Mouse (Mus musculus): ENCODE measurements around the gene Map2.

The Map2 gene

DNA sequence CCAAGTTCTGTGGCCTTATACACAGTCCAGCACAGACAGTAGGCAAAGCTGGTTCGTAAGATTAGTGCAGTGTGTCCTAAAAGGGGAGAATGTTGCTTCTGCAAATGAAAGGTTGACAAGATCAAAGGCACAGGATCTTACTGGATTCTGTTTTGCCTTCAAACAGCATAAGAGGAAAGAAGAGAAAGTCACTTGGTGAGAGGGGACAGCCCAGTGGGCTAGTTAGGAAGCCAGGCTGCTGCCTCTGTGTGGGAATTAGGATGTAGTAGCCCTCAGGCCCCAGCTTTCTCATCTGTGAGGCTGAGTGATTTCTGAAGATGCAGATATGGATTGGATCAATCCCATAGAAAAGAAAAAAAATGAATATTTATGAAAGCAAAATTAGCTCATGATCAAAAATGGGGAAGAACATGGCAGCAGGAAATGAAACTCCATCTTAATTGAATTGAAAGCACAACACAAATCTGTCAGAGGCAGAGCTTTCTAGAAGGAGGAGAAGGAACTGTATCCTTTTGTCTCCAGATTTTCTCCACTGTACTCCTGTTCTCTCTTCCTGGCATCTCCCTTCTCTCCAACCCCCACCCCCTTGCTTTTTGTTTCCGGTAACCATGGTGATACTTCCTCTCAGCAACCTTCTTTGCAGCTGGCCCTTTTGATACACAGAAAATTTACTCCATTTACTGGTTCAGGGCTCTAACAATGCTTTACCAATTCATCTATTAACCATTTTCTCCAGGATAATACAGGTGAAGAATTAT is 145.5 kb downstream of the Map2 start:
- DNase-seq: peak in 1 of 2 experiments; percentile 25

DNA sequence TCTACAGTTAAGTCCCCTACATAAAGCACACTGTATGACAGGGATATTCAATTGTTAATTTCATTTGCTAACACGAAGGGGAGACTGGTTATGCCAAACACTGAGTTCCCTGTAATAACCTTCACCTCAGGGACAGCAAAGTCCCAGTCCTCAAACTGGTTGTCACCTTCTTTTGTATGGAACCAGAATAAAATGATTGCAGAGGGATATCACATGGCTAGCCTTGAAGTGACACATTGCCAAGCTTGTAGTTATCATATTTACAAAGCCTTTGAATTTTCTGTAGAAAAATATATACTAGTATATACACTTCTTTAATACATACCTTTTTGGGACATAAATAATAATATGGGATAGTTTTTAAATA is 146.0 kb downstream of the Map2 start:
- DNase-seq: no peak

DNA sequence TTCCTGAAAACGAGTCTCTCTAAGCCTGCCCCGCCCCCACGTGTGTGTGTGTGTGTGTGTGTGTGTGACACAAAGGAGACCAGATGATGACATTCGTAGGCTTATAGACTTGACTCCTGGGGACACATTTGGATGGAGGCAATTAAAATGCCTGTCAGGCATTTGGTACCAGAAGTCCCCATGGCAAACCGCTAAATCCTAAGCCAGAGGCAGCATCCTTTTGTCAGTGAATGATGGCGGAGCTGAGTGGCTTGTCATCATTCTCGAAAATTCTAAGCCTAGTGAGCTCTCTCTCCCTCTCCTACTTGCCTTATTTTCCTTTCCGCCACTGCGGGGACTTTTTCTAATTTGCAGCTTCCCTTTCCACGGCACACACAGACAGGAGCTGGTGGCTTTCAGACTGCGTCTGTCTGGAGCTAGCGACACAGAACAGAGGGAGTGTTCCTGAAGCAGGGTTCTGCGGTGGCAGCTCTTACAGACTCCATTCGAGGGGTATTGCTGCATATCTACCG is 146.6 kb downstream of the Map2 start:
- peak; percentile 79 to 82 for DNase-seq

DNA sequence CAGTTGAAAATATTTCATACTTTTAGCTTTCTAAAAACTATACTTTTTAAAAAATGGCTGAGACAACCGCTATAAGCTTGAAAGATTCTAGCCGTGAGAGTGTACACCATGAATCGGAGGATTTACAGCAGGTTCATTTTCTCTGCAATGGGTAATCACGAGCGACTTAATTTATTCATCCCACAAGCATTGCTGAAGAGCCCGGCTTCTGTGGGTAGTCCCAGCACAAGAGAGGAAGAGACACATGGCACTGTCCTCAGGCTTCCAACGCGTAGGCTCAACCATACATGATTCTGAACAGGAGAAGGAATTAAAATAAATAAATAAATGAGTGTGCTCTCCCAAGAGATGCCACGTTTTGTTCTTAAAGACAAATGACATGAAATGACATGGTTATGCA is 148.4 kb downstream of the Map2 start:
- peak; percentile 61 to 66 for DNase-seq

DNA sequence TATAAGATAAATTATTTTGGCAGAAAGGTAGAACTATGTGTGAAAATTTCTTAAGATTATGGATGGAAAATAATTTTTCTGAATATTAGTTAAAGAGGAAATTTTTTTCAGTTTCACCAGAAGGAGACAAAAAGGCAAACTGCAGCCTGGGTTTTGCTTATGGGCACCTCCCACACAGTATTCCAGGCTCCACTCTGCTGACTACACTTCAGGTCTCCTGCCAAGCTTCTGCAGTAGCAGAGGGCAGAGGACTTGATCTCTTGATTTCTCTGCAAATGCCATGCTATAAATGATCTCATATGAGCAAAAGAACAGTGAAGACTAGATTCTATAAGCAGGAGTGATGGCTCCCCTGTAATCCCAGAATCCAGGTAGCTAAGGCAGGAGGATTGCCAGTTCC is 149.9 kb downstream of the Map2 start:
- DNase-seq: peak; percentile 34 to 57

DNA sequence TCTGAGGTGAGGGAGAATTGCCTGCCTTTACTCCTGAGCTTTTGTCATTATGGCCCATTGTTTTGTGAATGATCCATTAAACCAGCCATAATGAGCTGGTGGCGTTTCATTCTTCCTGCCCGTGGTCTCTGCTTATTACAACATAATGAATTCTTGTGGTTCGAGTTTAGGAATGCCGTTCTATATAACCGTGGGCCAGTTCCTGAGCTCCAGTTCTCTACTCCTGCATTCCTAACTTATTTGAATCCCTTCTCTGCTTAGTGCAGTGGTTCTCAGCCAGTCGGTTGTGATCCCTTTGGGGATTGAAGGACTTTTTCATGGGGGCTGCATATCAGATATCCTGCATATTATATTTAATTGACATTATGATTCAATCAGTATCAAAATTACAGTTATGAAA is 153.9 kb downstream of the Map2 start:
- DNase-seq: no peak

DNA sequence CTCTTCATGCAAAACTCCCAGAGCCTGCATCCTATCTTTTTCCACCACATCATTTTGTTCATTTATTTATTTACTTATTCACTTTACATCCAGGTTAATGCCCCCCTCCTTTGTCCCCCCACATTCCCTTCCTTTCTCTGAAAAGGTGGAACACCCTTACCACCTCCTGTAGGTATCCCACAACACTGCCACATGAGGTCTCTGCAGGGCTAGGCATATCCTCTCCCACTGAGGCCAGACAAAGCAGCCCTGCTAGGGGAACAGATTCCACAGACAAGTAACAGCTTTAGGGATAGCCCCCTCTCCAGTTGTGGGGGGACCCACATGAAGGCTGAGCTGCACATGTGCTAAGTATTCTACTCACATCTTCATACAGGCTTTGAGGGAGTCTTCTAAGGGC is 154.5 kb downstream of the Map2 start:
- DNase-seq: no peak

DNA sequence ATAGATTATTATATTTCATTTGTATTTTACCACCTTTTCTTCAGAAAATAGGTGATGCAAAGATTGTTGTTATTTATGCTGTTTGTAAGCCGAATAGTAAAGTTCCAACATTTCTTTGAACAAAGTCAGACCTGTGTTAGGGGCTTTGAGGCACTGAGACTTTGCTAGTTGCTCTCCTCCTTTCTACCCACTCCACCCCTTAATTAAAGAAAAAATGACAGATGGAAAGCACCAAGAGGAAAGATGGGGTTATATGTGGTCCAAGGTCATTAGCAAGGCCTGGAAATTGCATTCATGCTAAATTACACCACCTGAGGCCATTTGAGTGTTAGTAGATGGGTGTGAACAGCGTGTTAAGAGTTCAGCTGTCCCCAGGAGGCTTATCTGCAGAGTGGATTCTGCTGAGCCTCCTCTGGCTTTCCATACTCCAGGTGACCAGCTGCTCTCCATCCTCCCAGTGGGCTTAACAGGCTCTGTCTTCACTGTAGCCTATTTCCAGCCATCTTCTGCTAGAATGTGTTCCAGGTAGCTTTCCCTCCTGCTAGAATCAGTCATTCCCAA is 160.7 kb downstream of the Map2 start:
- no peak for DNase-seq

DNA sequence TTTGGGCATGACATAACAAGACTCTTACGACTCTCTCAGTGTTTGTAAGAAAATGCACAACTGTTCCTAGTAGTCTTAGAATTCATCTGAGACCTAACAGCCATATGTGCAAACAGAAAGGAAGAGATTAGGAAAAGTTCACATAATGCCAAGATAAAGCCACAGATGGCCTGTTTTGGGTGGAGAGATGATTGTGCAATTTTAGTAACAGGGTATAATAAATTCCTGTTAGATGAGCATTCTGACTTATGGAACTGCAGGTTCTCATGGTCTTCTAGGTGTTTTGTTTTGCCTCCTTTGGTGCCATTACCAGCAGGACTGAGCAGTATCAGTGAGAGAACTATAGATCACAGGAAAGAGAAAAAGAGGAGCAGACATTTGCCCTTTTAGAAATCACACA is 164.1 kb downstream of the Map2 start:
- no peak for DNase-seq

DNA sequence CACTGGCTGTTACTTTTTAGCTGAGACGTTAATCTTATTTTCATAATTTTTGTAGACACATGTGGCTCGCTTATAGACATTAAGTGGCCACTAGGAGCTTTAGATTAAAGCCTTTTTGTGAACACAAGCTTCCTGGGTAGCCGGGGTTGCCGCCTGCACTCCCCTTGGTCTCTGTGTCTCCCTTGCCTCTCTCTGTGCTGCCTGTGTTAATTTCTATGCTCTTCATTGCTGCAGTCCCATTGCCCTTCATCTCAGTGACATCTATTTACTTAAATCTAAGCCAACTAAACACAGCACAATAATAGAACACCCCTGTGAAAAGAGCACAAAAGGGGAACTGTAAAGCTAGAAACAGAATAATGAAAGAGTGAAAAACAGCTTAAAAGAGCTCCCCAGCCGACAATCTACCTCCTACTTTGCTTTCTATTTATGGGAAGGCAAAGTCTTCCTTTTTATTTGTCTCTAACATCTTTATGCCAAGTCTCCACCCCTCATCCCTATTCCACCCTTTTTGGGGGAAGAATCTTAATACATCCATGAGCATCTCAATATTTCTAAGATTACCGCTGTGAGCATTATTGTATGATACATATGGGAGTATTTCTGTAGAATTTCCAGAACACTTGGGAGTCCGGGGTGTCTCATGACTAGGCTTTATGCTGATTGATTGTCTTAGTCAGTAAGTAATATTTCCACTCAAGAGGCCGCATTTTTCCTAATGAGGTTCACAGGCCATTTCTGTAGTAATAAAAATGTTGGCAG is 173.5 kb downstream of the Map2 start:
- no peak for DNase-seq

DNA sequence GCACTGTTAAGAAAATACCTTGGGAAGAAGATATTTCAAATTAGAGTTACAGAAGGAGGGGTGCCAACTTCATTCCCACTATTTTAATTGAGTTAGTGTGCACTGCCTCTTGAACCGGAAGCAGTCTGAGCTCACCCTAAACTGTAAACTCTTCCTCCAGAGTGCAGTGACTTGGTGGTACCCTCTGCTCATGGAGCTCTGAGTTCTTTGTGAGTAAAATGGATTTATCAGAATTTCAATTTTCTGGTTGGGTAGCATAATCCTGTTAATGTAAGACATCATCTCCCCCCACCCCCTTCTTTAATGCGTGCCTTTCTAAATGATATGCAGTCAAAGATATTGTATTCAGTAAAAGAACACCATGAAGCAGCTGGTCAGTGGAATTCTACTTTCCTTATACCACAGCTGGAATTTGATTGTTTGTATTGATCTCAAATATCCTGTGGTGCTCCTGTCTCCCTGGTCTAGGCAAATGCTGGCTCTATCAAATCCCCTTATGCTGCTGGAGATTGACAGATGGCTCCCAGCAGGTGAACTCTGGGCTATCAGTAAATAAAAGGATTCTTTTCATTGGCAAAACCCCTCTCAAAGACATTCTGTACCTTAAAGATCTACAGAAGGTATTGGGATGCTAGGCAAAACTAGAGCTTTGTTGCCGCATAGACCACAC is 174.2 kb downstream of the Map2 start:
- peak; percentile 30 to 61 for DNase-seq

DNA sequence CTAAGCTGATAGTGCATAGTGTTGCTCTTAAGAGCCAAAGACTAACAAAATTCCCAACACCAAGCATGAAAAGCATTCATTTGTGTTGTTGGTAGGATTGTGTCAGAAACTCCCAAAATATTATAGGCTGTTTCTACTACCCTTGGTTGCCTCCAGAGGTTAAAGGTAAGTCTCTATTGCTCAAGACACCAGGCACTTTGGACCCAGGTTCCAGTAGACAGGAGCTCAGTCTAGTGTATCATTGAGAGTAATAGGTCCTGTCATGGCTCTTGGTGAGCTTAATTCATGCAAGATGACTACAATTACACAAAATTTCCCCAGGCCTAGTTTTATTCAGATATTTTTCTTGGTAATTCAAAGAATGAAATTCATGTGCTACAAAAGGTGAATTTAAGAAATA is 176.3 kb downstream of the Map2 start:
- DNase-seq: no peak

DNA sequence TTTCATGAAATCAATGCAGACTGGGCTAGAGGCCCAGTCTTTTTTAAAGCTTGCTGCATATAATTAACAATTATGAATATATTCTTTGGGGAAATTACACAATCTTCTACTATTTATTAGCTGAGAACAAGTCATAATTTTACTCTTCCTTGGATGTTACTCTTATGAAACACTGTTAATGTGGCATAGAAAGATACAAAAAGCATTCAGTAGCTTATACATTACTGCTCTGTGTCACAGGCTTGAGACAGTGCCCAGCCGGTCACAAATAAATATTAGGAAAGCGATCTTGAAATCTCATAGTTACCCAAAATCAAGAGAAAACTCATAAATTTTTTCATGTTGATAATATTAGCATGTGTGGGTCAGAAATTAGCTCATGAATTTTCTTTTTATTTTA is 186.7 kb downstream of the Map2 start:
- DNase-seq: no peak

DNA sequence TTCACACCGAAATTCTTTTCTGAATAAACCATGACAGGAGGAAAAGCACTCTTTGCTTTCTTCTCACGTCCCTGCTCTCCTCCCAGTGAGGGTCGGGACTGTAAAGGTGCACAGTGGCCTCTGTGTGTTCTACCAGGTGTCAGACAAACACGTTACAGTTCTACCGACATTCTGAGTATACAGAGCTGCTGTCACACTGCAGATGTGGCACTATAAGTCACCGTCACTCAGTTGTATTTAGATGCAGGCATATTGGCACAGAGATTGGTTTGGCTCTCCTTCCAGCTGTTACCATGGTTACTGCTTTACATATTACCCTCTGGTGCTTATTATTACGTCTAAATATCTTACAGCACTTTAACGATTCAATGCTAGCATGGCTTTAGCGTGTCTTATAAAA is 188.2 kb downstream of the Map2 start:
- DNase-seq: no peak

DNA sequence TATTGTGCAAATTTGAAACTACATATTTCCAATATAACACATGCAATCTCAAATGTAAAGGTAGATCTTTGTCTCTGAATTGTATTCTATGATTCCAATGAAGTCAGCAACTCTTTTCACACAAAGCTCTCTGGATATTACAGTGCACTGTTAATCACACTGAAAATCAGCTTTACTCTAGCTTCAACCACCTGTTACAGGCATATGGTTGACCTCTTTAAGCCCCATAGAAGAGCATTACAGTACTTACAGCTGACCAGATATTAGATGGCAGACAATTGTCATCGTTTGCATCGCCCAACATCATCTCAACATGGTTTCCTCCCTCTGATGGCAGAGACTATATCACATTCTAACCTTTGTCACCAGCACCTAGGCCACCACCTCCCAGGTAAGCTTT is 189.3 kb downstream of the Map2 start:
- DNase-seq: no peak

DNA sequence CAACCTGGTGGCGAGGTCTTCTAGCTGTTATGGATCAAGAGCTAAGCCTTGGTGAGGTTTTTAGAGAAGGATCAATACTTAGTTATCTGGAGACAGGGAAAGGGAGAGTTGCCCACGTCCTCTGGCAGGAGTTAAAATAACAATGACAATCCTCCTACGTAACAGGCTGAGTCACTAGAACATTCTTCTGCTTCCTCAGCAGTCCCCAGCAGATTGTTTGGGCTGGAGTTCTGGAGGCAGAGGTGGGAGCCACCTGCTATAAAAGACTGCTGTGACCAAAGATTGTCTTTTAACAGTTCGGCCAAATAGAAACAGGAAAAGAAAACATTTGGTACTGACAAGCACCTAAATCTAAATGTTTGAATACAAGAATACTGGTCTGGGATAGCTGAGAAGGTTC is 190.5 kb downstream of the Map2 start:
- no peak for DNase-seq

DNA sequence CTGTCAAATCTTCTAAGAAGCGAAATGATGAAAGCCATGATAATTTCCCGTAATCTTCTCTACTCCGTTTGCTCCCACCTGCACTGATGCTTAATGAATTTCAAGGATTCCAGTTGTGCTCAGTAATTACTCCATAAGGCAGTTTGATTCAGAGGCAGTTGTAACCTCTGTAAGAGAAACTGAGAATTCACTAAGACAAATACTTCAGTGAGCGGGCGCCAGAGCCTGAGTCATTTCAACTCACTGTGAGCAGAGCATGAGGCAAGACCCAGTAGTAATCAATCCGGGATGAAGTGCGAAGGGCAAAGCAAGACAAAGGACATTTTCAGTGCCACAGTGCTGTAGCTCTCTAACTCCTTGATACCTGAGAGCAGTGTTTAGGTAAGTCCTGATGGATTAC is 194.4 kb downstream of the Map2 start:
- DNase-seq: no peak

DNA sequence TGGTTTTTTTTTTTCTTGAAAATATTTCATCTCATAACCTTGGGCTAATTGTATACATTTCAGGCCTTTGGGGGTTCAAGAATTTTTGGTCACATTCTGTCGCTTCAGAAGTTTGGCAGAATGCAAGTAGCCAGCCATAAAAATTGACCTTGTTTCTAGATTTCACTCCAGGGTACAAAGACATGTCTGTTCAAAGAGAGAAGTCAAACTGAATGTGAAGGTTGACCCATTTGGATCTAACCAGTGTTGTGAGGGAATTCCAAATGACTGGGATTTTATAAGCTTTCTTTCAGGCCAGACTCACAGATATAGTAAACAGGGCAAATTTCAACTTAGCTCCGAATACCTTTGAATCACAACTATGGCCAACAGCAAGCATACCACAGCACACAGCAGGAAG is 196.3 kb downstream of the Map2 start:
- no peak for DNase-seq

DNA sequence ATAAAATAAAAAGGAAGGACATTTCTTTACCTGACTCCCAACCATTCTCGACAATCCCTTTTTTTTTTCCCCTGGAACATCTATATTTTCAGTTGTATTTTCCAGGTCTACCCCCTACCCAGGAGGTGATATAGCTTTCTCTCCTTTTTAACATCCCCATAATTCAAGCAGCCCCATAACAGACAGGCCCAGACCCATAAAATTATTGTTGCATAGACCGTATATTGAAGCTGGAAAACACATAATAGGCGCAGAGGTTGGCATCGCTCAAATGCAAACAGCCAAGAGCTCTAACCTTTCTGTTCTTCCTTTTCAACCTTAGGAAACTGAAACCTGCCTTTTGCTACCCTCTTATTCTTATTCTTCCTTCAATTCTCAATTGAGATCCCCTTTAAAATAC is 211.2 kb downstream of the Map2 start:
- DNase-seq: no peak

DNA sequence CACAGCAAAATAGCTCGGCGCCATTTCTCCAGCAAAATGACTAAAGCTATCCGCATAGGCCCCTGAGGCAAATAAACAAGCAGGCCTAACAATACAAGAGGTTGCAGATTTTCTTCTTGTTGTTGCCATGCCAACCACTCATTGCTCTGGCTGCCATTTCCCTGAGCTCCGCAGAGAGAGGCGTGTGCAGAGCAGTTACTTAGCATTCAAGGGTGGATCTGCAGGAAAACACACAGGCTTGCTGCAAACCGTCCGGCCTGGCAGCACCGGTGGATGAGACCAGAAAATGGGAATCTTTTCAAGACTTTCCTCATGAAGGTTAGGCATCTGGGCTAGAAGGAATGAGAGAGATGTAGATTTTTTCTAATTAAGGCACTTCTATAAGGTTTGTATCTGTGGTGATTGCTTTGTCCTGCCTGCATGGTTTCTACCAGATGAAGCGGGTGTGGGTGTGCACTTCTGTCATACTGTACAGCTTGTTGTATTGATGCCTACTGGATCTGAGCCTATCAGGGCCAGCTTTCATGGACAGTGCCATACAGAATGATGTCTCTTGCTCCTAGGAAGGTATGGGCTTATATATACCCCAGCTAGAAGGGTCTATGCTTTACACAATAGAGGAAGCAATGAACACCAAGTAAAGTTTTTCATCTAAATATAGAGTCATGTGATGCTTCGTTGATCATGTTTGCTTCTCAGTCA is 211.8 kb downstream of the Map2 start:
- peak; percentile 38 to 44 for DNase-seq

DNA sequence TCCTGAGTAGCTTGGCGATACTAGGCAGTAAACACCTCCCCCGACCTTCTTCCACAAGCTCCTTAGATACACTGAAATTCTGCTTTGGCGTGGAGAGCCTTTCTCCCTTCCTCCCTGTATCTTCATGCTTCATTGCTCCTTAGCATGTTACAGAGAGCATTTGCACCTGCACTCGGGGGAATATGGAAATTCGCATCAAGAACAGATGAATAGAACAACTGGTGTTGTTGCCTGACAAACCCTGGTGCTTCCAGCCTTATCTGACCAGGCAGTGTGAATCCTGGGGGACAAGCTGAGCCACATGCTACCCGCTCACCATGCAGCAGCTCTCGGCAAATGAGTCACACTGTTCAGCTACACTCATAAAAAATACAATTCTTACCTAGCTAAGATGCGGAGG is 213.5 kb downstream of the Map2 start:
- DNase-seq: peak; percentile 52 to 54

DNA sequence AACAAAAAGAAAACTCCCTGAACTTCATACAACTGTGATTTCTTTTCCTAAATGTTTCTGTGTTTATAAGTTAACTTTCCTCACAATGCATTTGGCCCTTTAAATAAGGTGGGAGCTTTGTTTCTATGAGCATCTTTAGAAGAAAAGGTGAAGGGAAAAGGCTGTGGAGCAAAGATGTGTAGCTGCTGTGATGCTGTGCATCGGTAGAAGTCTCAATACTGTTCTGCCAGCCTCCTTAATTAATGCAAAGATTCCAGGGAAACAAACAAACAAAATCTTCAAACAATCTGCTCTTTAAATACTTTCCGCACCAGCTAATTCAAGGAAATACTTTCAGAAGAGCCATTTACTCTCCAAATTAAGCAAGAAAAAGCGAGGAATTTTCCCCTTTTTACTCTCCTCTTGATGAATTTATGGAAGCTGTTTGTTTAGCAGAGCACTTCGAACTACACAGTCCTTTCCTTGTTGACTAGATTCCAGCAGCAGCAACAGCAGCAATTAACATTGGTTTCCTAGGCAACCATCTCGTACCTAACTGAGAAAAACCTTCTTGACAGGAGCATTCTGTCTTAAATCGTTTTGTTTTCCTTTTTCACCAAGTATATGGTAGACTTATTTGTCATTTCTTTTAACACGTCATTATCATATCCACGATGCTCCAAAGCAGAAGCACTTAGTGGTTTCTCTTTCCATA is 220.0 kb downstream of the Map2 start:
- no peak for DNase-seq
